Mouse (Mus musculus): ENCODE data around the gene Rora. TPM values are rescaled to one million over a fixed set of nuclear protein-coding genes. Genes with fewer than 3 reads are reported as not detected.

Rora gene
- total RNA-seq, 2 experiments from 2014 or later, result 54.8 to 56.1 TPM

DNA sequence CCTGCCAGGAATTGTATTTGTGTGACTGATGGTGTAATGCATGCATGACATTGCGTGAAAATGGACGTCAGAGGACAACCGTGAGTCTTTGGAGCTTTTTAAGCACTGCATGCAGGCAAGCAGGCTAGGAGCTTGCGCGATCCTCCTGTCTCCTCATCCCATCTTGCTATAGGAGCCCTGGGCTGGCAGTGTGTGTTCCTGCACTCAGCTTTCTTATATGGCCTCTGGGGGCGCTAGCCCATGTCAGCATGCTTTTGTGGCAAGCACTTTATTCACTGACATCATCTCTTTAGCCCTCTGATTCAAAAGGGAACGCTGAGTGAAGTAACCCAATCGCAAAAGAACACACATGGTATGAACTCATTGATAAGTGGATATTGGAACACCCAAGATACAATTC, 105.7 kb downstream of the Rora start:
- DNase-seq, result no peak

DNA sequence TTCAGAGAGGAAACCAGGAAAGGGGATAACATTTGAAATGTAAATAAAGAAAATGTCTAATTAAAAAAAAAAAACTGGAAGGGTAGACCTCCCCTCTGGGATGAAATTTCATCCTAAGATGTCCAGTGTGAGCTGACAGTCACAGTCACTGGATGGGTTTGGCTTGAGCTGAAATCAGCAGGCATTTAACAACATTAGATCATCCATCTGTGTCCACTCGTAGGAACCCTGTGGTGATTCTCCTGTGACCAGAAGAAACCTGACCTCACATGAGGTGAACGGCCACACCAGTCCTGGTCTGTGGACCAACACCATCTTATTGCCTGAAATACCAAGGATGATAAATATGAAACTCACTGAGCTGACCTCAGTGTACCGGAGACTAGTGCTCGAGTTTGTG, 106.7 kb downstream of the Rora start:
- no peak for DNase-seq

DNA sequence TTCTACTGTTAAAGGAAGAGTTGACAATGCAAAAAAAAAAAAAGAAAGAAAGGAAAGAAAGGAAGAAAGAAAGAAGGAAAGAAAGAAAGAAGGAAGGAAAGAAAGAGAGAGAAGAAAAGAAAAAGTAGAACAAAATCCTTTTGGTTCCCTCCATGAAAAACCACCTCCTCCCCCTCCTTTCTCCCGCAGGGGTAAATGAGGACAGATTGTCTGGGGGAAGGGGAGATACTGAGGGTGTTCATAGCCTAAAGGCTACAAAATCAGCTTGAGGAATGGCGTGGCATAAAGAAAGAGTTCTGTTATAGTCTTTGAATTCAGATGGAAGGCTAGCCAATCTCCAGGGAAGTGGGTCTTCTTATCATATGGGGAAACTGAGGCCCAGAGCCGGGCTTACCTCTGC, 107.3 kb downstream of the Rora start:
- DNase-seq, result no peak

DNA sequence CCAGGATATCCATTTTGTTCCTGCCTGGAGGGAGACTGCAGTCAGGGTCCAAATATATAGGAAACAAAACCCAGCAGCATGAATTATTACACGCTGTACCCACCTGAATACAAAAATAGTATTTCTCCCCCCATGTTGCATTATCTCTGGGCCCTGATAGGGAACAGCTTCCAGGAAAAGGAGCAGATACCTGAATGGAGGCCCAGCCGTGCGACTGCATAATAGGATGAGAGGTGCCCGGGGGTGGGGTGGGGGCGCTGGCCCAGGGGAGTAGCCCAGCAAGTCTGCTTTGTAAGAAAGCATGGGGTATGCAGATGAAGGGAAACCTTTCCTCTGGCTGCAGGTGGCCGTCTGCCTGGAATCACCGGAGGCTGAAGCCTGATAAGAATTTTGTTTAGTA, 108.1 kb downstream of the Rora start:
- no peak for DNase-seq

DNA sequence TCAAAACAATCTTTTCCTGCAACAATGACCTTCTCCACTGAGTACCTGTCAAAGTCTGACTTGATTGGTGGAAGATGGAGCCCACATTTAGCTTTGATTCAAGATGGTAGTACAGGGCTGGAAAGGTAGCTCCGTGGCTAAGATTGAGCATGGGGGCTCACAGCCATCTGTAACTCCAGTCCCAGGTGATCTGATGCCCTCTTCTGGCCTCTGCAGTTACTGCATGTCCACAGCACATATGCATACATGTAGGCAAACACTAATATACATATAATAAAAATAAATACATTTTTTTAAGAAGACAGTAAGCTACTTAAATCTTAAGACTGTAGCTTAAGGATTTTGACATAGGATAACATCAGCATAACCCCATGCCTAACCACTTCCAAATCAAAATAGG, 112.0 kb downstream of the Rora start:
- DNase-seq, result no peak

DNA sequence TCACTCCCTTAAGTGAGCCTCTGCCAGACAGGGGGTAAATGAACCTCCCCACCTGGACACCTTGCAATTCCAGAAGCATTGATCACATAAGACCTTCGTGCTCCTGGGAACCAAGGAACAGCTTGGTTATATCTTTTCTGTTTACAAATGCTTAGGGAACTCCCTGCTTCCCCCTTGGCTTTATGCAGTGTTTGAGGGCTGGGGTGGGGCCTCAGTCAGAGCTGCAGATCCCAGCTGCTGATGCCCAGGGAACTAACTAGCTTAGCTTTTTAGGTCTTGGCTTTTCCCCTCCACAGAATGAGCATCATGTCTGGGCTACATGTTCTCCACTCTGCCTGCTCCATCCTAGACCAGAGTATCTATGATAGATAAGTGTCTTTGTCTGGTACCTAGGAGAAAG, 116.1 kb downstream of the Rora start:
- DNase-seq, result no peak

DNA sequence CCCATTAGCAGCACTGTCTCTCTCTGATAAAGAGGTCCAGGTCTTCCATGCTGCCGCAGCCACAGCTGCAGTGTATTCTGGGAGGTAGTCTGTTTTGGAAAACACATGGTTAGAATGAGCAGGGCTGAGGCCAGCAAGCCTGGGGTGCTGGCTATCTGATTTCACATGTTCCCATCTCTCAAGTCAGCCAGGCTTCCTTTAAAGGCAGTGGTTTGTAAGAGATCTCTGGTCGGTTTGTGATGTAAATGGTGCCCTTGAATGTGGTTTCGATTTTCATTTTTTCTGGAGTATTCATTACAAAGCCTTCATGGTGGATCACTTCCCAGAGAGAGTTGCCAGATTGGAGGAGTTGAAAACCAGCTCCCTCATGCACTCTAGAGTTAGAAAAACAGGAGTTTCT, 117.8 kb downstream of the Rora start:
- DNase-seq, result peak; percentile 37

DNA sequence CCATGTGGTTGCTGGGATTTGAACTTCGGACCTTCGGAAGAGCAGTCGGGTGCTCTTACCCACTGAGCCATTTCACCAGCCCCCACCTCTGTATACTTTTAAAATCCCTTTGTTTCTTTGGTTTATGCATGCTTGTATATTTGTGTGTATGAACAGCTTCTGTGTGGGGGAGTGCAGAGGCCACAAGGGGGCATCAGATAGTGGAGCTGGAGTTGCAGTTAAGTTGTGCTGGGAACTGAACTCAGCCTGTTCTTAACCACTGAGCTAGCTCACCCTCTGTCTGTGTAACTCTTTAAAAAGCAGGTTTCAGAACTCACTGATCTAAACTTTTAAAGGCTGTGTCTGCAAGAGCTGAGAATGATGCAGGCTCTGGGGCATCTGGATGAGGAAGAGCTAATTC, 120.2 kb downstream of the Rora start:
- DNase-seq, result no peak

DNA sequence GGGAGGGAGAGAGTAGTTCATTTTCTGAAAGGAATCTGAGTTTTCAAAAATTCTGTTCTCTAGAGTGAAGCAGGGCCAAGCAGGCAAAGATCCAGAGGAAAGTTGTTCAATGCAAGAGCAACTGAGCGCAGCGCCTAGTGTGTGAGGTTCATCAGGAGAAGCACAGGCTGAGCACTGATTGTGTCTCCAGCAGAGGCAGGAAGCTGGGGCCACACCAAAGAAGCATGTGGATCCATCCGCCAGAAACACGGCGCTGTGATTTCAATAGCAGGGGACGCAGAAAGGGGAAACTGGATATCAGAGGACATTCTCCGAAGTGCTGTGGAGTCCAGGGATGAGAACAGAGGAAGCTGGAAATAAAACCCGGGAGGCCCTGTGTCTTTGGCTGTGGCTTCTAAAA, 128.4 kb downstream of the Rora start:
- DNase-seq, result peak; percentile 32

DNA sequence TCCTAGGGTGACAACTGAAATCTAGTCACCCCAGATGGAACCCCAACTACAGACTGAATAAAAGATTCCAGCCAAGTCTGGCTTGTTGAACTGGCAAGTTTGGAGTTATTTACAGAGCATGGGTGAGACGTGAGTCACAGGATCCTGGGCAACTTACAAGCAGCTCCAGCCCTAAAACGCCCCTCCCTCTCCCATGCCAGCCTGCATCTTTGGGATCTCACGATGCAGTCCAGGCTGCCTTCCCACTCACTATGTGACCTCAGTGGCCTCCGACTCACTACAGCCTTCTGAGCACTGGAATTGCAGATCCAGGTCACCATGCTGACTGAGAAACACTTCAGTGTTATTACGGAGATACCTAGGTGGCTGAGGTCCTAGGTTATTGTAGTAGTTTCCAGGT, 129.0 kb downstream of the Rora start:
- no peak for DNase-seq

DNA sequence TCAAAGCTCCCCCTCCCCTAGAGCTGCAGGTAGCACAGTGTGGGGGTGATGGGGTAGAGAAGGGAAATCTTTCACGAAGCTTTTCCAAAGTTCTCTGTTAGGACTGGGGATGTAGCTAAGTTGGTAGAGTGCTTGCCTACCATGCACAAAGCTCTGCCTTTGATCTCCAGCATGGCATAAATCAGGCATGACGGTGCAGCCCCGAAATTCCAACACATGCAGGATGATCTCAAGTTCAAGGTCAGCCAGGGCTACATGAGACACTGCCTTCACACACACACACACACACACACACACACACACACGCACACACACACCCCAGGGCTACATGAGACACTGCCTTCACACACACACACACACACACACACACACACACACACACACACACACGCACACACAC, 129.7 kb downstream of the Rora start:
- DNase-seq, result no peak

DNA sequence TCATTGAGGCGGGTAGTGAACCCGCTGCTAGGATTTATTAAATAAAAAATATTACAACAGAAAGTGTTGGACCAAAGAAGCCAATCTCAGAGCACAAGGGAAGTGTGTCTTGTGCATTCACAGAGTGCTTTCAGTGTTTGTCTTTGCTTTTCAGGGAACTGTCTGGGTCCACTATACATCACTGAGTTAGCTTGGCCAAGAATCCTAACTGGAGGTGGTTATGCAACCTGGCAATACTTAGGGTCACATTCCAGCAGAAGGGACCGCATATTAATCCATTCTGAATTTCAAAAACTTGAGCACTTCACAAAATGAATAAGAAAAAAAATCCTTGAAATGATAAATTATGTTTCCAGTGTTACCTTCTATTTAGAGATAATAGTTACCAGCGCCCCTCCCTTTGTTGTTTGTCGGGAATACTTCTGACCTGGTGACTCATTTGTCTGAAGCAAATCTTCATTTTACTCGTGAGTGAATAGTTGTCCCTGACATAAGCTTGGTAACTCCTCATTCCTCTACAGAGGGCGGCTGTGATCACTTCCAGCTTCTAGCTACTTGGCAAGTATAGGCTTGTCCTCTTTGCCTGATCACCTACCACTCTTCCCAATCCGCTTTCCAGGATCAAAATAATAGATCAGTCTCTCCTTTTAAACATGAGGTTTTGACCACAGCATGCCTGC, 133.2 kb downstream of the Rora start:
- no peak for DNase-seq

DNA sequence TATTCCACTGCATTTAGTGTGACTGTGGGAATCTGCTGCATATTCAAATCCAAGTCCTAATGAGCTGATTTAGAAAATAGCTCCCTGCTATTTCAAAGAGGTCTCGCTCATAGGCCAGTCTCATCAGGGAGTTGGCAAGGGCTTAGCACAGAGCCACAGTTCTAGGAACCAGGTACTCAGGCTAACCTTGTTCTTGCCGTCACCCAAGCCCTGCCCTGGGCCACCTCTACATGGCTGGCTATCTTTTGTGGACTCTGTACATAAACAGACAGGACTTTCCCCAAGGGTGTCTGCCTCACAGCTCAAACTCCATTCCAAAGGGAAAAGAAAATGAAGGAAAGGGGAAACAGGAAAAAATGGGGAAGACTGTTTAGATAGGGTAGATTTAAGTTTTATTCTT, 134.1 kb downstream of the Rora start:
- no peak for DNase-seq

DNA sequence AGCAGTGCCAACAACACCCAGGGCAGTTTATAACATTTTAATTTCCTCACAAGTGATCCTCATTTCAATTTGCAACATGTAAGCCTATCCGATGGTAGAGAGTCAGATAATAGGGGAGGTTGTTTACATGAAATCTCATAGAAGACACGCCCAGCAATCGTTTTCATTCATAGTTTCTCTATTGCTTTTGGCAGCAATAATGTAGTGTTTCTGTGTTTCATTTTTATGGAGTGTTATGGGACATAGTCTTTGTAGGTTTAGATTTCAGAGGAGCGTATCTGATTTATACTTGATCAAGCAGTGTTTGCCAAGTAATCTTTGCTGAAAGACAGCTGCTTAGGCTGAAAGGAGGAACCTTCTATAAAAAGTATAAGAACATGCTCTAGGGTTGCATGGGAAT, 137.3 kb downstream of the Rora start:
- DNase-seq, result no peak

DNA sequence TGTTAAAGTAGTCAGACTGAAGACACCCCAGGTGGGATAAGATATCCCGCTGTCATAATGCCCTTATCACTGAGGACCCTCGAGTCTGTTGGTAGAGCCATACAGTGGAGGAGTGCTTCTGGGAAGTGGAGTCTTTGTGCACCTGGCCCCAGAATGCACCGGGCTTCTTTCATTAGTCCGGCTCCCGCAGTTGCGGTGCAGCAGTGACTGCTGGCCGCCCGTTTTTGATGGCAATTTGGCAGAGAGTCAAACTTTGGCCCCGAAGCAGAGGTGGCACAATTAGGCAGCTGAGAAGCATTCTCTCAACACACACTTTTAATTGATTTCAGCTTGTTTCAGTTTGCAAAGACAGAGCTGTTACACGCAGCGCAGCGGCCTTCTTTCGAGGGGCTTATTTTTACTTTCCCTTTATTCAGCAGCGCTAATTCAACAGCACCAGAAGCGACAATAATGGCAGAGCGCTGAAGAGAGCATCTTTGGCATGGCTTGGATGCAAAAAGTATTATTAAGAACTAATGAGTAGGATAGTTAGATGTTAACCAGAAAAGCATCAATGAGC, 138.5 kb downstream of the Rora start:
- DNase-seq, result no peak

DNA sequence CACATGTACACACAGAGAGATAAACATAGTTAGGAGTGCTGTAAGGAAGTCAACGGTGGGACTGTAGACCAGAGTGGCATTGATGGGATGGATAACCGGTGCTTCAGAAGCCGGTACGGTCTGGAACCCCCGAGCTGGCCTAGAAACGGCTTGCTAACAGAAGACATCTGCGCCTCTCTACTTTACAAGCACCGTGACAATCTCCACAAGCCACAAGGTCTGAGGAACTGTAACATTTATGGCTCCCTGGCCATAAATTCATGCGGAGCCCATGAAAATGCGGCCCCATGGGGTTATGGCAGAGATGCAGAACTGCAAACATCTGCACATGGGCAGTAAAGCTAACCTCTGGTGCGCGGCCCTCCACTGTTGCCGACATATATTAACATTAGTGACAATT, 141.7 kb downstream of the Rora start:
- no peak for DNase-seq

DNA sequence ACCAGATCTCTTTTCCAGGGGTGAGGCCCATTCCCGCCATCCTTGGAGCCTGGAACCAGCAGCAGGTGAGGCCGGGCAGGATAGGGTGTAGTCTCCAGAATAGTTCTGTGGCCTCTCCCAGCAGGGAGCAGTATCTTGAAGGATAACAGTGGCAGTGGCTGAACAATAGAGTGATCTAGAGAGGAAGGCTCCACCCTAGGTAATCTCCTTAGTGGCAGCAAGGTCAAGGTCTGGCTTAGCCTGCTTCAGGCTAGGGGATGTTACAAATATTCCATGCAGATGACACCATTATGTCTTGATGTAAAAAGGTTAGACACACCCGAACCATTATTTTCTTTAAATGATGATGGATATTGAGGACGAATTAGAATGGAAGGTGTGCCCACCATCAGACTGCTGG, 144.6 kb downstream of the Rora start:
- no peak for DNase-seq

DNA sequence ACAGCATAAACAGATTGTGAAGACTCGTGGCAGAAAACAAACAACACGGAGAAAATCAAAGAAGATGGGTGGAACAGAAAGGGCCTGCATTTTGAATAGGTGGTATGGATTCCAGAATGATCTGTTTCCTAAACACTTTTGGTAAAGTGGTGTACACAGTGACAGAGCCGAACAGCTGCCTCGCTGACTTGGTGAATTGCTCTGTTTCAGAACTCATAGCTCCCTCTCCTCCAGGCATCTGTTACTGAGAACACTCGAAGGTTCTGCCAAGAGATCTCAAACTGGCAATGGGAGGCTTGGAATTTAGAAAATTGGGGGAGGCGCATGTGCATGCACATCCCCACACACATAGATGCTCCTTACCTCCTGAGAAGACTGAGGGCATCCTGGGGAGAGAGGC, 145.5 kb downstream of the Rora start:
- no peak for DNase-seq

DNA sequence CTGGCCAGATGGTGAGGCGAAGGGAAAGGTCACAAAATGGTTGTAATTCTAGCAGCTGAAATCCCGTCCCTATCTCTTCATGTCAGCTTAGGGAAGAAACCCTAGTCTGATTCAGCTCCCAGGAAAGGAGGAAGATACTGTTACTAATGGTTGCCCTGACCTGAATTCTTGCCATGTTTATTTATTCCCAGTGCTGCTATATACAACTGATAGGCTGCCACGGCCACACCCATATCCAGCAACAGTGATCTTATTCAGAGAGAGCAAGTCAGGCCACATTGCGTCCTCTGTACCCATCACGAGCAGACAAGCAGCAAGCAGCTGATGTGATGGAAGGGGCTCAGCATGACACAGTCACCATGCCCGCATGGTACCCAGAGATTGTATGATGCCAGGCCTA, 150.6 kb downstream of the Rora start:
- DNase-seq, result peak; percentile 61

DNA sequence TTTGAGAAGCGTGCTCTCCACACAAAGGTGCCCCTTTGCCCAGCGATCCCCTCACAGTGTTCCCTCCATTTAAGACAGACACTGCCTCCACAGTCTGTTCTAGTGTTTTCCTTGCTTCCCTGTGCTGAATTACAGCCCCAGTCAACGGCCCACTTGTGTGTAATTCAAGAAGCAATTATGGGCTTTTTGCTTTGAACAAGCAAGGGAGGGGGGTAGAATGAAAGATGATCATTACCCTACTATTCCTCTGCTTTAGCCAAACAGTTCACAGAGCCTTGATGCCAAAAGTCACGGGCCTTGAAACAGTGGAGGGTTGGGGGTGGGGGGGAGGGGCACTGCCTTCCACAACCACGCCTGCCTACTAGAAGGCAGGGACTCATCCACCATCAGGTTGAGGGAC, 152.2 kb downstream of the Rora start:
- no peak for DNase-seq

DNA sequence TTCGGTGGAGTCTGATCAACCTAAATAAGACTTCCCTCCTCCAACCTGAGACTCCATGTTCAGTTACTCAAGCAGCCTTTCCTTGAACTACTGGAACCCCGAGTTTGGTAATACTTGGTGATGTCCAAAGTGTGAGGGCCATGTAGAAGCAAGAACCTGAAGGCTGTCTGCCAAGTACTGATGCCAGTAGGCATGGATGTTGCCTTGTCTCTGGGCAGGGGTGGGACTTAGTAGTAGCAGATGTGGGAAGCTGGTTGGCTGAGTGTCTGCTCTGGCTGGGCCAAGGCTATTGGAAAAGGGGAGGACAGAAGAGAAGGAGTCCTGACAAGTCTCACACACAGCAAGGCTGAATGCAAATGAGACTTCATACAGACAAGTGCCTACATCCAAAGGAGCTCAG, 154.1 kb downstream of the Rora start:
- DNase-seq, result no peak

DNA sequence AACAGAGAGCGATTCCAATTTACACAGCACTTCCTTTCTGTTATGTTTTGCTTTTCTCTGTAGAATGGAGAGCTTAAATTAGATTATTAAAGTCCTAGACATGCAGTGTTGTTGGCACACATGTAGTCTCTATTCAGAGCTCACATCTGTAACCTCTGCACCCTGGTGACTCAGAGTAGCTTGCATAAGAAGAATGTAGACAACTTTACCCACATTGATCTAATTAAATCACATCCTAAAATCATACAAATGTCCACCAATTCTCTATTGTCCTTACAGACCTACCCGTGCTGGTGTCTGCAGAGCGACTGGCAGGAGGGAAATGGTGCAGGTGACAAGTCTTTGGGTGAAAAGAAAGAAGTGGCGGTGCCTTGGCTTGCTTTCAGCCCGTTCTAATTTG, 155.9 kb downstream of the Rora start:
- no peak for DNase-seq

DNA sequence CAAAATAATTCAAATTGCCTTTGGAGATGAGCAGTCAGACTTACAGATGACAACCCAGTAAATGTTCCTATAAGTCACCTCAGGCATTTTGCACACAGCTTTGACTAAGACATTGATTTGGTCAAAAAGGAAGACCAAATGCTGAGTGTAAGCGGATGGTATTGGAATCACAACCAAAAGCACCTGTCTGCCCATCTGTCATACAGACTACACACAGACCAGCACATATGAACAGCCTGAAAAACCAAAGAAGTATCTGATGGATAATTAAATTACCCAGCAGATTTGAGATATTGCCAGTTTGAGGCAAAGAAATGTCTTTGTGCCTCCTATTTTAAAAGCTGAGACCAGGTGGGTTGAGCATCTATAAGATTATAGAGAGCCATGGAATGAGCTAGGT, 161.1 kb downstream of the Rora start:
- DNase-seq, result no peak

DNA sequence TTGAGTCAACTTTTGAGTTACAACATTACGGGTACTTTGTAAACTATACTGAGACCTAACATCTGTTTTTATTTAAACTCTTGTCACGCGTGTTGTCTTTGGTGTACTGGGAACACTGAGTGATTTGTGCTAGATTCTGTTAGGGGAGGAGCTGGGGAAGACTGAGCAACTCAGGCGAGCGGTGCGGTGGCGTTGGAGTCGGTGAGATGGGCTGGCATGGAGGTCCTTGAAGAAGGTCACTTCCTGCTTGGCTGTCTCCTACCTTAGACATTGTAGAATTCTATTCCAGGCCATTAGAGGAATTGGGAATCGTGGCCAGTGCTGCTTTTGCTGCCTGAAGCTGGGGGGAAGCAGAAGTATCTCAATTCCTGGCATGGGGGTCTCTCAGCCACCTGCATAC, 162.3 kb downstream of the Rora start:
- no peak for DNase-seq

DNA sequence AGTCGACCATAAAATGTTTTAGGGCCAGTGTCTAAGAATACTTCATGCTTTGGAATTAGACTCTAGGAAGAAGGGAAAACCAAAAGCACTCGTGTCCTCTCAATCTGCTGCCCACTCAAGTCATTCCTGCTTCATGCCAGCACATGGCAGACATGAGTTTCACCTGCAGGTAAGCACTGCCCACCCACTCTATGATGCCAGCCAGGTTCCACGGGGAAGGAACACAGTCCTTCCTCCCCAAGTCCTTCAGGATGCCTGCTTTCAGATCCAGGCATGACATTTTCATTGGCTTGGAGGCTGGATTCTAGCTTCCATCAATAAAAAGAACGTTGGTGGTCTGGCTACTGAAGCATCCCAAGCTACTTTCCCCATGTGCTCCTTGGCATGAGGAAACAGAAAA, 166.4 kb downstream of the Rora start:
- DNase-seq, result no peak
